Mouse (Mus musculus): Measurements from ENCODE around the gene Ube2dnl1.

Ube2dnl1 gene

GRCm38 (mm10) chrX:114904712-114905111 lies at the start of gene Ube2dnl1:
Gene Ube2dnl1 (plus strand): TSS chrX:114905012.
- no peak for DNase-seq

- no peak for DNase-seq
These were observed 9.3 kb upstream of the Ube2dnl1 start for GRCm38 (mm10) chrX:114895489-114895888.

GRCm38 (mm10) chrX:114897506-114897905 lies 7.3 kb upstream of the Ube2dnl1 start:
- no peak for DNase-seq

GRCm38 (mm10) chrX:114903391-114903790 lies 1.4 kb upstream of the Ube2dnl1 start:
- no peak for DNase-seq

- DNase-seq: no peak
These were observed 2.5 kb downstream of the Ube2dnl1 start, which contains the start of gene Ube2dnl2 for GRCm38 (mm10) chrX:114907282-114907681. Gene Ube2dnl2 (plus strand): TSS chrX:114907582.

- no peak for DNase-seq
These were observed 50.3 kb downstream of the Ube2dnl1 start for GRCm38 (mm10) chrX:114955066-114955465.

Measured in cerebellum, adult 11-12 months (tissue).